Mouse (Mus musculus) spleen, adult 2 months (tissue): ENCODE data around the gene Pomt1.

Experiments
- CTCF ChIP-seq: fragments of 200-500 bp; IDR thresholded peaks from 2 replicates; pipeline ENCODE4 v1.5.1; 2011; ENCODE audit warnings: mild to moderate bottlenecking, inconsistent platforms; ENCODE audit not compliant: insufficient read depth, insufficient read length, insufficient replicate concordance; ENCODE audit errors: extremely low read depth
- POLR2A ChIP-seq: fragments of 200-500 bp; IDR thresholded peaks from 2 replicates; pipeline ENCODE4 v1.6.1; 2011; ENCODE audit warnings: low read depth, low read length, inconsistent platforms

- TF ChIP-seq POLR2A, result no peak
- TF ChIP-seq CTCF, result no peak
These were observed 16.3 kb downstream of the Pomt1 start for GRCm38 (mm10) chr2:32252658-32253057.
